Comparison of ENCODE assay signal across 17 mouse cellular contexts in genomic region chr2:70764734-70765133, GRCm38 (mm10).
DNase-seq lines count a peak whose midpoint lies in the region; ATAC-seq and TF ChIP-seq lines count a peak whose summit lies in the region.
"Had no signal": no experiment of that assay in that cellular context is flagged by ENCODE, and none has a peak within 500 bp of the region (broad histone marks: within the 10 kb centered on the region; RNA-seq: fewer than 3 reads in every experiment).

No protein-coding gene starts in this region.

- no peak overlapping the region for H3K27ac ChIP-seq in intestine, embryonic 15.5 days
- H3K27ac ChIP-seq in intestine, postnatal 0 days (ENCODE audit: low read depth, low read length), result no peak overlapping the region
- peak overlapping the region; percentile 33; the same call in 1 of the 2 replicates for H3K27ac ChIP-seq in lung, embryonic 15.5 days
- no peak overlapping the region for H3K27ac ChIP-seq in hindbrain, embryonic 10.5 days
- H3K27ac ChIP-seq: heart, embryonic 10.5 days; hindbrain, embryonic 15.5 days; neural tube, embryonic 13.5 days had no signal

- 49% methylated on average over 7 of the region's 7 CpGs for WGBS in intestine, embryonic 15.5 days
- 29% methylated on average over 7 of the region's 7 CpGs for WGBS in intestine, postnatal 0 days
- 38% methylated on average over 7 of the region's 7 CpGs for WGBS in lung, embryonic 15.5 days
- 66% methylated on average over 7 of the region's 7 CpGs for WGBS in lung, adult 2 months
- 92% methylated on average over 7 of the region's 7 CpGs for whole genome bisulfite sequencing in hindbrain, embryonic 10.5 days

- H3K36me3 ChIP-seq in intestine, embryonic 15.5 days, result no peaks in the 10 kb centered on the region
- no peaks in the 10 kb centered on the region for H3K36me3 ChIP-seq in intestine, postnatal 0 days (ENCODE audit: control insufficient read depth, insufficient read depth)
- H3K36me3 ChIP-seq in lung, embryonic 15.5 days, result peaks cover 4% of the 10 kb centered on the region; the same call in 1 of the 2 replicates
- peaks cover 8% of the 10 kb centered on the region for H3K36me3 ChIP-seq in hindbrain, embryonic 10.5 days
- H3K36me3 ChIP-seq: hindbrain, embryonic 15.5 days; neural tube, embryonic 13.5 days had no signal

- H3K9ac ChIP-seq in intestine, embryonic 15.5 days, result no peak overlapping the region
- H3K9ac ChIP-seq in intestine, postnatal 0 days (ENCODE audit: low read depth, low read length), result no peak overlapping the region
- H3K9ac ChIP-seq in lung, embryonic 15.5 days, result no peak overlapping the region
- H3K9ac ChIP-seq: hindbrain, embryonic 15.5 days; liver, postnatal 0 days; neural tube, embryonic 13.5 days had no signal

- H3K4me2 ChIP-seq in intestine, embryonic 15.5 days (replicated peaks), result no peak overlapping the region
- H3K4me2 ChIP-seq in intestine, postnatal 0 days (replicated peaks; ENCODE audit: low read depth), result no peak overlapping the region
- no peak overlapping the region for H3K4me2 ChIP-seq in lung, embryonic 15.5 days
- H3K4me2 ChIP-seq: hindbrain, embryonic 15.5 days; midbrain, embryonic 11.5 days; neural tube, embryonic 13.5 days had no signal

- peak; percentile 83 for ATAC-seq in intestine, embryonic 15.5 days
- no peak for ATAC-seq in intestine, postnatal 0 days
- no peak for ATAC-seq in lung, embryonic 15.5 days (ENCODE audit: borderline replicate concordance, extremely low read depth, low FRiP score, low TSS enrichment)
- ATAC-seq: liver, postnatal 0 days had no signal

- no peaks in the 10 kb centered on the region for H3K27me3 ChIP-seq in intestine, embryonic 15.5 days (replicated peaks)
- H3K27me3 ChIP-seq in intestine, postnatal 0 days (replicated peaks; ENCODE audit: control insufficient read depth, insufficient read depth, low read length), result no peaks in the 10 kb centered on the region
- no peaks in the 10 kb centered on the region for H3K27me3 ChIP-seq in lung, embryonic 15.5 days
- H3K27me3 ChIP-seq in hindbrain, embryonic 10.5 days (ENCODE audit: insufficient read depth, poor library complexity, severe bottlenecking), result no peaks in the 10 kb centered on the region
- H3K27me3 ChIP-seq: hindbrain, embryonic 15.5 days; neural tube, embryonic 13.5 days had no signal

- TF ChIP-seq POLR2A in lung, adult 2 months (IDR thresholded peaks at IDR 0.05; ENCODE audit: borderline replicate concordance, extremely low read depth, low read depth, low read length), result no peak

- no peaks in the 10 kb centered on the region for H3K4me1 ChIP-seq in intestine, embryonic 15.5 days (replicated peaks)
- no peaks in the 10 kb centered on the region for H3K4me1 ChIP-seq in intestine, postnatal 0 days (replicated peaks; ENCODE audit: control insufficient read depth, insufficient read depth, low read length)
- peaks cover 5% of the 10 kb centered on the region; the same call in 1 of the 2 replicates for H3K4me1 ChIP-seq in lung, embryonic 15.5 days
- H3K4me1 ChIP-seq in lung, adult 2 months (ENCODE audit: control insufficient read depth, insufficient read depth, low read length), result no peaks in the 10 kb centered on the region; the same call in 1 of the 2 replicates
- no peaks in the 10 kb centered on the region for H3K4me1 ChIP-seq in hindbrain, embryonic 10.5 days (replicated peaks)
- H3K4me1 ChIP-seq: heart, embryonic 10.5 days; hindbrain, embryonic 15.5 days; neural tube, embryonic 13.5 days had no signal

- no peak for DNase-seq in lung, adult 2 months
- peak; percentile 5 for DNase-seq in lung, postnatal 10 days
- DNase-seq in cerebellum, adult 8-10 months, result no peak
- DNase-seq in hindbrain, embryonic 10.5 days (ENCODE audit: low spot score), result no peak
- DNase-seq: adrenal gland, adult 8-10 months; cerebellum, postnatal 10 days; gastrocnemius, postnatal 10 days; liver, postnatal 0 days; spleen, adult 18-20 months; thymus, adult 18-20 months had no signal

- H3K4me3 ChIP-seq in intestine, embryonic 15.5 days (replicated peaks), result no peak overlapping the region
- H3K4me3 ChIP-seq in intestine, postnatal 0 days (ENCODE audit: low read depth, low read length), result no peak overlapping the region
- no peak overlapping the region for H3K4me3 ChIP-seq in lung, embryonic 15.5 days
- no peak overlapping the region for H3K4me3 ChIP-seq in lung, adult 2 months (replicated peaks; ENCODE audit: extremely low read depth, low read depth, low read length)
- H3K4me3 ChIP-seq in hindbrain, embryonic 10.5 days, result no peak overlapping the region
- H3K4me3 ChIP-seq: heart, embryonic 10.5 days; hindbrain, embryonic 15.5 days; neural tube, embryonic 13.5 days had no signal

- no peak for TF ChIP-seq CTCF in intestine, postnatal 0 days (IDR thresholded peaks at IDR 0.05; ENCODE audit: low read depth)
- TF ChIP-seq CTCF in lung, adult 2 months (IDR thresholded peaks at IDR 0.05; ENCODE audit: insufficient read depth, low read length), result no peak

- H3K9me3 ChIP-seq in intestine, embryonic 15.5 days, result no peaks in the 10 kb centered on the region
- H3K9me3 ChIP-seq in intestine, postnatal 0 days (ENCODE audit: control insufficient read depth), result no peaks in the 10 kb centered on the region
- no peaks in the 10 kb centered on the region for H3K9me3 ChIP-seq in lung, embryonic 15.5 days
- H3K9me3 ChIP-seq in hindbrain, embryonic 10.5 days, result no peaks in the 10 kb centered on the region
- H3K9me3 ChIP-seq: heart, embryonic 10.5 days; hindbrain, embryonic 15.5 days; neural tube, embryonic 13.5 days had no signal
